Mouse (Mus musculus) adrenal gland, adult 18-20 months (tissue): Measurements from ENCODE around the gene Vinac1. TPM values are rescaled to one million over a fixed set of nuclear protein-coding genes. Genes with fewer than 3 reads are reported as not detected.
A peak's percentile ranks its signal among the peaks of the same experiment; 100 is the strongest.

Source experiments
- DNase-seq, 2 experiments: peaks; one replicate each; pipeline ENCODE4 v3.0.0; 2021 to 2022; ENCODE audit warnings: low spot score in 2 of 2
- total RNA-seq, 2 experiments: library from RNA; stranded (reverse); gene quantifications; 1 replicate in 1 of 2; 2 replicates in 1 of 2; pipeline ENCODE4 v1.2.3; 2021

Gene Vinac1
- total RNA-seq, 2 experiments from 2014 or later = 0.07 to 0.10 TPM

- no peak for DNase-seq
Measured at GRCm38 (mm10) chr2:129040567-129040966, 7.4 kb downstream of the Vinac1 start.

- peak in 1 of 2 experiments; percentile 3 for DNase-seq
Measured at GRCm38 (mm10) chr2:129038937-129039631, 8.9 kb downstream of the Vinac1 start.

- DNase-seq = peak in 1 of 2 experiments; percentile 6
Measured at GRCm38 (mm10) chr2:129038426-129038936, 9.5 kb downstream of the Vinac1 start.

GRCm38 (mm10) chr2:129035381-129035780 is 12.6 kb downstream of the Vinac1 start:
- no peak for DNase-seq

- peak in 1 of 2 experiments; percentile 12 for DNase-seq
Measured at GRCm38 (mm10) chr2:129024820-129025219, 23.2 kb downstream of the Vinac1 start.

GRCm38 (mm10) chr2:129020106-129020505 is 27.9 kb downstream of the Vinac1 start:
- DNase-seq = peak in 1 of 2 experiments; percentile 7

- DNase-seq = peak in 1 of 2 experiments; percentile 11
Measured at GRCm38 (mm10) chr2:129008867-129009266, 39.1 kb downstream of the Vinac1 start.

GRCm38 (mm10) chr2:129006194-129006749 is 41.7 kb downstream of the Vinac1 start:
- DNase-seq = no peak

- DNase-seq = no peak
Measured at GRCm38 (mm10) chr2:129004872-129005271, 43.1 kb downstream of the Vinac1 start.

GRCm38 (mm10) chr2:128984746-128985145 is 63.2 kb downstream of the Vinac1 start:
- no peak for DNase-seq

GRCm38 (mm10) chr2:128975572-128975971 is 72.4 kb downstream of the Vinac1 start:
- no peak for DNase-seq

Other genes starting within 250 kb of the Vinac1 start
- 10 to 100 TPM; 24.6 to 37.8 TPM for gene Tmem87b, start 230.1 kb downstream of the Vinac1 start, total RNA-seq
- gene Fbln7, start 185.2 kb downstream of the Vinac1 start, total RNA-seq = 1 to 10 TPM; 4.9 to 5.2 TPM
- gene Zc3h8, start 104.1 kb downstream of the Vinac1 start, total RNA-seq = 1 to 10 TPM; 3.4 to 4.7 TPM
- gene Zc3h6, start 80.8 kb downstream of the Vinac1 start, total RNA-seq = 1 to 10 TPM; 2.8 to 3.1 TPM
- 1 to 10 TPM; 5.7 to 8.8 TPM for gene Gm10762, start 80.4 kb downstream of the Vinac1 start, total RNA-seq
- gene Ttl, start 17.8 kb upstream of the Vinac1 start, total RNA-seq = 10 to 100 TPM; 10.1 to 13.4 TPM
- gene Polr1b, start 52.8 kb upstream of the Vinac1 start, total RNA-seq = 10 to 100 TPM; 18.3 to 19.0 TPM
- gene Chchd5, start 81.5 kb upstream of the Vinac1 start, total RNA-seq = 10 to 100 TPM; 15.9 to 21.3 TPM
- gene Slc20a1, start 150.6 kb upstream of the Vinac1 start, total RNA-seq = 10 to 100 TPM; 14.1 to 19.4 TPM
- gene Ckap2l, start 249.0 kb upstream of the Vinac1 start, total RNA-seq = under 1 TPM; 0.64 to 0.99 TPM